Mouse (Mus musculus): Measurements from ENCODE around the gene Urb1.
A peak's percentile ranks its signal among the peaks of the same experiment; 100 is the strongest.

Gene Urb1

GRCm38 (mm10) chr16:90809975-90810715, at the start of gene Urb1:
Gene Urb1, minus strand, starts transcription at chr16:90810413.
- peak; percentile 95 for DNase-seq (ENCODE audit: extremely low read depth, insufficient read length, low spot score)

- no peak for DNase-seq (ENCODE audit: extremely low read depth, insufficient read length, low spot score)
Measured at GRCm38 (mm10) chr16:90858206-90858605, 48.0 kb upstream of the Urb1 start.

- DNase-seq (ENCODE audit: extremely low read depth, insufficient read length, low spot score): no peak
Measured at GRCm38 (mm10) chr16:90856552-90857200, 46.5 kb upstream of the Urb1 start.

- DNase-seq (ENCODE audit: extremely low read depth, insufficient read length, low spot score): no peak
Measured at GRCm38 (mm10) chr16:90851621-90852334, 41.6 kb upstream of the Urb1 start.

- DNase-seq (ENCODE audit: extremely low read depth, insufficient read length, low spot score): no peak
Measured at GRCm38 (mm10) chr16:90850881-90851280, 40.7 kb upstream of the Urb1 start.

DNA sequence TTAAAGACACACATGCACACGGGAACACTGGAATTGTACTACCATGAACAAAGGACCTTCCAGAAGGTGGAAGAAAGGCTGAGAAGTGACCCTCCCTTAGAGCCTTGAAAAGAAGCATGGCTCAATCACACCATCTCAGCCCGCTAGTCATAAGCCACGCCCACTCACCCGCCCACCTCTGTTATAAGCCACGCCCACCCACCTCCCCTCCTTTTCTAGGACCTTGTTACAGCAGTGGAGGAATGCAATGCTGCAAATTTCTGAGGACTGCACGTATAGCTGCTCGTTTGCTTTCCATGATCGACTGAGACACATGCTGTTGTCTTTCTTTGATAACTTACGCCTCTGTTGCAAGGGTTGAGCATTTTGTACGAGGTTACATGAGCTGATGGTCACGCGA, 39.0 kb upstream of the Urb1 start:
- no peak for DNase-seq (ENCODE audit: extremely low read depth, insufficient read length, low spot score)

DNA sequence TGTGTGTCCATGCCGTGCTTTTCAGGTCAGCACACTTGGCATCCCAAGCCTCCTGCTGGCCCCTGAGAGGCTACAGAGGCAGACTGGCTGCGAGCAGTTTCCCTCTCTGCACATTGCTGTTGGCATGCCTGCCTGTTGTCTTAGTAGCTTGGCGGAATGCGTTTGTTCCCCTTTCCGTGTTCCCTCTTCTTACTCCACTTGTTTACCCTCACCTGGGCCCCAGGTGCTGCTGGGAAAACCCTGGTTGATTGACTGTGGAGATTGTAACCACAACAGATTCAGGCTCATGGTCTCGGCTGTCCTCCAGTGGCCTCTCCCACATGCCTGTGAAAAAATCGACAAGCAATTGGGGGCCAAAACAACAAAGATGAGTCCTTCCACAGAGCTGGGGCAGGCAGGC, 38.5 kb upstream of the Urb1 start:
- no peak for DNase-seq (ENCODE audit: extremely low read depth, insufficient read length, low spot score)

DNA sequence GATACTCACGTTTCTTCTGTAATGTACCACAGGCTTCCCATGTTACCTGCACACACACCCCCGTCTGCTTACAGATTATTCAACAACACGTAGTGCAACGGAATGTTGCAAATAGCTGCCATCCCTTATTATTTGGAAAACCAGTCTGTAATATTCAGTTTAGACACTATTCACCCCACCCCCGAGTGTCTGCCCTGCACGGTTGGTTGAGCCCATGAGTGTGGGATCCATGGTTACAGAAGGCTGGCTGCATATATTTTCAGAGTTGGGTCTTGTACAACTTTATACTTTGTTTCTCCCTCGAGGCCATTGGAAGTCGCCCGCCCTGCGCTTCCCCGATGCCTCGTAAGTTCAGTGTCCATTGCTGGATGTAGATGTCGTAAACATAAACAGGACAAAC, 35.4 kb upstream of the Urb1 start:
- no peak for DNase-seq (ENCODE audit: extremely low read depth, insufficient read length, low spot score)

- DNase-seq (ENCODE audit: extremely low read depth, insufficient read length, low spot score): peak; percentile 60
Measured at GRCm38 (mm10) chr16:90845038-90845437, 34.8 kb upstream of the Urb1 start.

DNA sequence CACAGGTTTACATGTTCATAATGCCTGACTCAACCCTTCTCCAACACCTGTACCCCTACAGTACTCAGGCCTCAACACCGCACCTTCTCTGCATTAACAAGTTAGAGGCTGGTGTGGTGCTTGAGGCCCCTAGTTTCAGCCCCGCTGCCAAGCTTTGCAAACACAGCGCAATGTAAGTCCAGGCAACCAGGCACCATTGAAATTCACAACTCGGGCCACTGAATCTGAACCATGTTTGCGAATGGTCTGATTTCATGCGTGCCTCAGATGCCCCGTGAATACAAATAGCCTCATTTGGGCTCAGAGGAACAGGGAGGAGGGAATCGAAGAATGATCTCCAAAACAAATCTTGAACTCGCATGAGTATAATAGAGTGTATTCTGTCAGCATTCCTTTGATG, 32.0 kb upstream of the Urb1 start:
- DNase-seq (ENCODE audit: extremely low read depth, insufficient read length, low spot score): no peak

- DNase-seq (ENCODE audit: extremely low read depth, insufficient read length, low spot score): no peak
Measured at GRCm38 (mm10) chr16:90837431-90837830, 27.2 kb upstream of the Urb1 start.

- DNase-seq (ENCODE audit: extremely low read depth, insufficient read length, low spot score): no peak
Measured at GRCm38 (mm10) chr16:90833041-90833791, 23.0 kb upstream of the Urb1 start.

- no peak for DNase-seq (ENCODE audit: extremely low read depth, insufficient read length, low spot score)
Measured at GRCm38 (mm10) chr16:90832495-90832894, 22.3 kb upstream of the Urb1 start.

- DNase-seq (ENCODE audit: extremely low read depth, insufficient read length, low spot score): peak; percentile 39
Measured at GRCm38 (mm10) chr16:90831676-90832075, 21.5 kb upstream of the Urb1 start.

GRCm38 (mm10) chr16:90830686-90831439, 20.6 kb upstream of the Urb1 start:
- peak; percentile 95 for DNase-seq (ENCODE audit: extremely low read depth, insufficient read length, low spot score)

- peak; percentile 87 for DNase-seq (ENCODE audit: extremely low read depth, insufficient read length, low spot score)
Measured at GRCm38 (mm10) chr16:90829894-90830685, 19.9 kb upstream of the Urb1 start.

GRCm38 (mm10) chr16:90829136-90829535, 18.9 kb upstream of the Urb1 start:
- no peak for DNase-seq (ENCODE audit: extremely low read depth, insufficient read length, low spot score)

DNA sequence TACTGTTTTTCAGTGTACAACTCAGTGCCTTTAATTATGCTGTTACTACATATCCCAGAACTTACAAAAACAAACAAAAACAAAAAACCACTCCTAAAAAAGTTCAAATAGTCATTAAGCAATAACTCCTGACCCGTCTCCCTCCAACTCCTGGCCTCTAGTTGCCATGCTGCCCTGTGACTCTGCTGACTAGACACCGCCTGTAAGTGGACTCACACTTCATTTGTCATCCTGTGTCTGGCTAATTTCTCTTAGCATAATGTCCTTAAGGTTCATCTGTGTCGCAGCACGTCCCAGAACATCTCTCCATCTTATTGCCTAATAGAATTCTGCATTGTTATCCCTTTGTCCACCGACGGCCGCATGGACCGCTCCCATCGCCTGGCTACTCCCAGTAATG, 17.3 kb upstream of the Urb1 start:
- DNase-seq (ENCODE audit: extremely low read depth, insufficient read length, low spot score): no peak

GRCm38 (mm10) chr16:90826457-90826856, 16.2 kb upstream of the Urb1 start, which contains the start of gene Eva1c:
Gene Eva1c, plus strand, starts transcription at chr16:90826719.
- no peak for DNase-seq (ENCODE audit: extremely low read depth, insufficient read length, low spot score)

Measured in 3134 (cell line).